Mouse (Mus musculus): ENCODE data around the gene Ercc6l2. TPM values are rescaled to one million over a fixed set of nuclear protein-coding genes. Genes with fewer than 3 reads are reported as not detected.

Ercc6l2 gene
- total and polyA plus RNA-seq, 2 experiments from 2014 or later = 10.7 to 18.0 TPM

DNA sequence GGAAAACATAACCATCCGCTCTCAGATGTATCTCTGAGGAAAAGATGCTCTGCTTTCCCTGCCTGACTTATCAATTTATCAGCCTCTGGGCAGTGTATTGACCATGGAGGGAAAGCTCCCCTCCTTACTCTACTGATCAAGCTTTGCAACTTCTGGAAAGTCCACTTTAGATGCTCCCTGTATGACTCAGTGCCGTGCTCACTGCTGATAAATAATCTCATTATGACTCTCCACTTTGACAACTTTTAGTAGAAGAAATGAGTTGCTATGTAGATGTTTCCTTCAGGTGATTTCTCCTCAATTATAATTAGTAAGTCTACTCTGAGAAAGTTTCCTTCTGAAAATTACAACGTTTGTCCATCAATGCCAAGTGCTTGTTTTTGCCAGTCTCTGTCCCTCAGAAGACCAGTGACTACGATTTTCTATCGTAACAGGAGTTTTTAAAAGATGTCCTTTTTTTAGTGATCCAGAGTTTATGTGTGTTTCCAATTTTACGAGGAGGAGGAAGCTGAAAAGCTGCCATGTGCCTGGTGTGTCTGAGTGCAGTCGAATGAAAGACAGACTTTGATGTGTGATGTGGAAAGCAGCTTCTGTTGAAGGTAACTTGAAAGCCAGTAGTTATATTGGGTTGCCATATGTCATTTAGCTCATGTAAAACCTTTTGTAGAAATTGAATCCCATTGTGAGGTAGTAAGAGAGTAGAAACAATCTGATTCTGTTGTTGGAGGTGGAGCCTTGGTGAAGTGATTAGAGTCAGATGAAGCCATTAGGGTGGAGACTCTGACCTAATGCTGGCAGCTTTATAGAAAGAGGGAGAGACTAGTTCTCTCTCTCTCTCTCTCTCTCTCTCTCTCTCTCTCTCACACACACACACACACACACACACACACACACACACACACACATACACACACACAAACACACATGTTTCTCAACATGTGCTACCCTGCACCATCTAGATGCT, 21.4 kb upstream of the Ercc6l2 start:
- H3K4me2 ChIP-seq (ENCODE audit: low read depth) = no peak overlapping the region

DNA sequence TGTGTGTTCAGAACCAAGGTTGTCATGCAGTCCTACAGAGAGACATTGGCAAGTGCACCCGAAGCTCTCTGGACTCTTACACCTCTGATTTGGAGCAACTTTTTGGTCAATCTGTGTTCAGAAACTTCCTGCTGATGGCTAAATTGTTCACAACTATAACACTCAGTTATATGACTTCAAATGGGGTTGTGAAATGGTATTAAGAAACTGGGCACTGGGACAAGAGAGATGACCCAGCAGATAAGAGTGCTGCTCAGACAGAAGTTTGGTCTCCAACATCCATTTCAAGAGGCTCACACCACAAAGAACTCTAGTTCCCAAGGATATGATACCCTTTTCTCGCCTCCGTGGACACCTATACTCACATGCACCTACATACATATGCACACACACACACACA, 16.4 kb upstream of the Ercc6l2 start:
- no peak overlapping the region for H3K4me3 ChIP-seq (ENCODE audit: low read depth, low read length)
- no peak overlapping the region for H3K9ac ChIP-seq
- DNase-seq (no peak), ATAC-seq (no peak)
- H3K27me3 ChIP-seq (ENCODE audit: insufficient read depth, low read length) = no peaks in the 10 kb centered on the region
- H3K27ac ChIP-seq (ENCODE audit: low read depth, low read length) = no peak overlapping the region
- TF ChIP-seq CTCF (IDR thresholded peaks at IDR 0.05; ENCODE audit: low read depth) = no peak
- H3K36me3 ChIP-seq (ENCODE audit: insufficient read depth) = no peaks in the 10 kb centered on the region
- no peak overlapping the region for H3K4me2 ChIP-seq (ENCODE audit: low read depth)
- WGBS = 90% methylated on average over 3 of the region's 3 CpGs
- no peaks in the 10 kb centered on the region for H3K4me1 ChIP-seq (ENCODE audit: insufficient read depth)
- no peaks in the 10 kb centered on the region for H3K9me3 ChIP-seq (ENCODE audit: low read length)

More for the DNA sequence above, 21.4 kb upstream of the Ercc6l2 start:
- no peak for ATAC-seq
- no peak overlapping the region for H3K27ac ChIP-seq (ENCODE audit: low read depth, low read length)
- H3K9ac ChIP-seq = no peak overlapping the region
- H3K27me3 ChIP-seq (ENCODE audit: insufficient read depth, low read length) = no peaks in the 10 kb centered on the region
- no peaks in the 10 kb centered on the region for H3K4me1 ChIP-seq (ENCODE audit: insufficient read depth)
- TF ChIP-seq CTCF (IDR thresholded peaks at IDR 0.05; ENCODE audit: low read depth) = no peak
- DNase-seq = no peak
- H3K4me3 ChIP-seq (ENCODE audit: low read depth, low read length) = no peak overlapping the region
- no peaks in the 10 kb centered on the region for H3K36me3 ChIP-seq (ENCODE audit: insufficient read depth)
- WGBS = 77% methylated on average over 7 of the region's 7 CpGs
- no peaks in the 10 kb centered on the region for H3K9me3 ChIP-seq (ENCODE audit: low read length)

DNA sequence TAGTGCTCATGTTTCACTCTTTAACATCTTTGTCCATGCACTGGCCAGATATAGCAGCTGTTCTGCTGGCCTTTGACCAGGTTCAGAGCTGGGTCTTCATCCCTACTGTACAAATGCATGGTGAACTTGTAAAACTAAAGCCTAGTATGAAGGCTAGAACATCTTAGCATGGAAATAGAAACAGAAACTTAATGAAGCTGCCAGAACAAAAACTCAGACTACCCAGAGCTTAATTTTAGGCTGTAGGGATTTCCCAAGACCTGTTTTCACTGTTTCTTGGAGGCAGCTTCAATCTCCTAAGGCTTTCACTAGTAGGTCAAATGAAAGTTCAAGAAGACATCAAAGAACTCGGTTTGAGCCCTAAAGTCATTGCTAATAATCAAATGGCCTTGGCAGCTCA, 15.1 kb upstream of the Ercc6l2 start:
- H3K36me3 ChIP-seq (ENCODE audit: insufficient read depth) = no peaks in the 10 kb centered on the region
- DNase-seq = no peak
- no peak overlapping the region for H3K4me2 ChIP-seq (ENCODE audit: low read depth)
- H3K4me1 ChIP-seq (ENCODE audit: insufficient read depth) = no peaks in the 10 kb centered on the region
- no peaks in the 10 kb centered on the region for H3K27me3 ChIP-seq (ENCODE audit: insufficient read depth, low read length)
- no peak overlapping the region for H3K27ac ChIP-seq (ENCODE audit: low read depth, low read length)
- no peak for ATAC-seq
- no peak for TF ChIP-seq CTCF (IDR thresholded peaks at IDR 0.05; ENCODE audit: low read depth)
- no peak overlapping the region for H3K4me3 ChIP-seq (ENCODE audit: low read depth, low read length)
- H3K9ac ChIP-seq = no peak overlapping the region
- WGBS = 58% methylated on average over 1 of the region's 1 CpGs
- no peaks in the 10 kb centered on the region for H3K9me3 ChIP-seq (ENCODE audit: low read length)

DNA sequence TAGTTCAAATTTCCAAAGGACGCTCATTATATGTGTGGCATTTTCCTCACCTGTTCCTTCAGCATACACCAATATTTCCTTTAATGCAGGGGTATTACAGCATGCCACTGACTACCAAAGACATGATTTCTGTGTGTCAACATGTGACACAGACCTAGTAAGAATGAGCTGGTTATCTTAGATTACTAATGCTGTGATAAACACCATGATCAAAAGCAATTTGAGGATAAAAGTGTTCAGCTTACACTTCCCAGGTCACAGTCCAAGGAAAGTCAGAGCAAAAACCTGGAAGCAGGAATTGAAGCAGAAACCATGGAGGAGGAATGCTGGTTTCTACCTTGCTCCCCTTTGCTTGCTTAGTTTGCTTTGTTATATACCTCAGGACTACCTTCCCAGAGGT, 13.8 kb upstream of the Ercc6l2 start:
- Histone ChIP-seq H3K4me2 (ENCODE audit: low read depth) (no peak overlapping the region), H3K27me3 (ENCODE audit: insufficient read depth, low read length) (no peaks in the 10 kb centered on the region), H3K9me3 (ENCODE audit: low read length) (no peaks in the 10 kb centered on the region), H3K27ac (ENCODE audit: low read depth, low read length) (no peak overlapping the region), H3K9ac (no peak overlapping the region), H3K4me3 (ENCODE audit: low read depth, low read length) (no peak overlapping the region), H3K36me3 (ENCODE audit: insufficient read depth) (no peaks in the 10 kb centered on the region), H3K4me1 (ENCODE audit: insufficient read depth) (no peaks in the 10 kb centered on the region)
- no peak for TF ChIP-seq CTCF (IDR thresholded peaks at IDR 0.05; ENCODE audit: low read depth)
- ATAC-seq (no peak), DNase-seq (no peak)
- 94% methylated on average over 1 of the region's 1 CpGs for WGBS

DNA sequence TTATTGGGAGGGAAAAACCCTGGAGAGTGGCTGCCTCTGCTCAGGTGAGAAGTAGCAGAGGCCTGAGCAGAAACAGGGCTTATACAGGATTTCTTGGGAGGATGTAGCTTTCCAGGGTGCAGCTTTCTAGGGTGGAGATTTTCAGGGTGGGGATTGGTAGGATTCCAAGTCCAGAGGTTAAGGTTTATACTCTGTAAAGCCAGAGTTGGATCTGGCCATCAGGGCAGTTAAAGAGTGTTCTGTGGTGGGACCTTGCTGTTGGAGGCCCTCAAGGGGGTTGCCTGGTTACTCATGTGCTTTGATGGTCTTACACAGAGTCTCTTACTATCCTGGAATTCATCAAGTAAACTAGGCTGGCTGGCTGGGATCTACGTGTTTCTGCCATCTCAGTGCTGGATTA, 7.8 kb upstream of the Ercc6l2 start:
- Histone ChIP-seq H3K27me3 (ENCODE audit: insufficient read depth, low read length) (no peaks in the 10 kb centered on the region), H3K4me1 (ENCODE audit: insufficient read depth) (no peaks in the 10 kb centered on the region), H3K36me3 (ENCODE audit: insufficient read depth) (no peaks in the 10 kb centered on the region), H3K4me3 (ENCODE audit: low read depth, low read length) (no peak overlapping the region), H3K9me3 (ENCODE audit: low read length) (no peaks in the 10 kb centered on the region), H3K27ac (ENCODE audit: low read depth, low read length) (no peak overlapping the region), H3K4me2 (ENCODE audit: low read depth) (no peak overlapping the region), H3K9ac (no peak overlapping the region)
- ATAC-seq (no peak), DNase-seq (no peak)
- WGBS = 73% methylated on average over 1 of the region's 1 CpGs
- TF ChIP-seq CTCF (IDR thresholded peaks at IDR 0.05; ENCODE audit: low read depth) = no peak

DNA sequence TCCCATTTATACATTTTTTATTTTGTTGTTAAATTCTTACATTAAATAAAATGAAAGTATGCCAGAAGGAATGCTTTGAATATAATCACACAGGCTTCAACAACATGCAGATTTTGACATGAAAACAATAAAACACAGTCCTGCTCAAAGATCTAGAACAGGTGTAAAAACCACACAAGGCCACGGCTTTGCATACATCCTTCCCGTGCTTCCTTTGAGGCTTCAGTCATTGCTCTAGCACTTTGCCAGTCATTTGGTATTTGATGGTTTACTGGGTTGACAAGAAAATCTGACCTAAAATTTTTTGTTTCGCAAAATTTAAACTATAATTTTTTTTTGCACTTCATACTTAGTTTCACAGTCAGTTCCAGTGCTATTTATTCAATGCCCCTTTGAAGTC, 7.1 kb upstream of the Ercc6l2 start:
- Histone ChIP-seq H3K4me2 (ENCODE audit: low read depth) (no peak overlapping the region), H3K27ac (ENCODE audit: low read depth, low read length) (no peak overlapping the region), H3K9me3 (ENCODE audit: low read length) (no peaks in the 10 kb centered on the region), H3K27me3 (ENCODE audit: insufficient read depth, low read length) (no peaks in the 10 kb centered on the region), H3K4me1 (ENCODE audit: insufficient read depth) (no peaks in the 10 kb centered on the region), H3K9ac (no peak overlapping the region), H3K4me3 (ENCODE audit: low read depth, low read length) (no peak overlapping the region), H3K36me3 (ENCODE audit: insufficient read depth) (no peaks in the 10 kb centered on the region)
- WGBS = 91% methylated on average over 3 of the region's 3 CpGs
- no peak for ATAC-seq
- no peak for TF ChIP-seq CTCF (IDR thresholded peaks at IDR 0.05; ENCODE audit: low read depth)
- no peak for DNase-seq

DNA sequence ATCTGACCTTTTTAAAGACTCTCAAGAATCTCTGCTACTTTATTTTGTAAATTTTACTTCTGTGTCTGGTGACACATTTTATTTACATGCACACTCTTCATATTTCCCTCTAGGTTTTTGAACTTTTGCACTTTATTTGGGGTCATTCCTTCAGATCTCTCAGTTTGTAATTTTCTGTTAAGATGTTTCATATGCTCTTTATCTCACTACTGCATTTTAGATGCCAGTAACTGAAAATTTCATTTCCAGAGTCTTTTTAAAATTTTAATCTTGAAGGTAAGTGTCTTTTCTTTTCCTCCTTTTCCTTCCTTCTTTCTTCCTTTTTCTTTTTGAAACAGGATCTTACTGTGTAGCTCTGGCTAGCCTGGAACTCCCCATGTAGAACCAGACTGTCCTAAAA, 3.6 kb upstream of the Ercc6l2 start:
- peaks cover 14% of the 10 kb centered on the region for H3K4me1 ChIP-seq (ENCODE audit: insufficient read depth)
- H3K4me3 ChIP-seq (ENCODE audit: low read depth, low read length) = no peak overlapping the region
- H3K36me3 ChIP-seq (ENCODE audit: insufficient read depth) = no peaks in the 10 kb centered on the region
- H3K4me2 ChIP-seq (ENCODE audit: low read depth) = no peak overlapping the region
- ATAC-seq = no peak
- TF ChIP-seq CTCF (IDR thresholded peaks at IDR 0.05; ENCODE audit: low read depth) = no peak
- H3K9me3 ChIP-seq (ENCODE audit: low read length) = no peaks in the 10 kb centered on the region
- no peak overlapping the region for H3K9ac ChIP-seq
- H3K27ac ChIP-seq (ENCODE audit: low read depth, low read length) = no peak overlapping the region
- no peak for DNase-seq
- no peaks in the 10 kb centered on the region for H3K27me3 ChIP-seq (ENCODE audit: insufficient read depth, low read length)
